Mouse (Mus musculus) lung, postnatal 0 days (tissue): ENCODE measurements around the gene Mrpl16. TPM values are rescaled to one million over a fixed set of nuclear protein-coding genes. Genes with fewer than 3 reads are reported as not detected.

Experiments used
- ATAC-seq: fragments of 200-750 bp; cut with Nextera tagmentation; 2 replicates; pipeline ENCODE4 v1.8.0; 2017; ENCODE audit warnings: moderate library complexity
- DNase-seq: peaks from one replicate; pipeline ENCODE4 v3.0.0-alpha.2; 2016; ENCODE audit warnings: low spot score
- H3K27ac ChIP-seq: fragments of 300-500 bp; sonication (generic); 2 replicates; pipeline ENCODE4 v1.5.1; 2014; ENCODE audit warnings: antibody characterized with exemption, mild to moderate bottlenecking, low read length, mixed read lengths
- H3K27me3 ChIP-seq: fragments of 300-500 bp; sonication (generic); replicated peaks from 2 replicates; pipeline ENCODE4 v1.6.1; 2014; ENCODE audit warnings: low read length, mixed read lengths; ENCODE audit not compliant: insufficient read depth
- H3K36me3 ChIP-seq: fragments of 300-500 bp; sonication (generic); 2 replicates; pipeline ENCODE4 v1.6.1; 2014; ENCODE audit warnings: low read length, mixed read lengths; ENCODE audit not compliant: insufficient read depth
- H3K4me1 ChIP-seq: fragments of 300-500 bp; sonication (generic); 2 replicates; pipeline ENCODE4 v1.6.1; 2014; ENCODE audit warnings: antibody characterized with exemption, low read depth, low read length, mixed read lengths; ENCODE audit not compliant: insufficient read depth
- H3K4me2 ChIP-seq: fragments of 300-500 bp; sonication (generic); replicated peaks from 2 replicates; pipeline ENCODE4 v1.6.1; 2014; ENCODE audit warnings: low read depth, mild to moderate bottlenecking, low read length, moderate library complexity, mixed read lengths
- H3K4me3 ChIP-seq: fragments of 300-500 bp; sonication (generic); 2 replicates; pipeline ENCODE4 v1.5.1; 2014; ENCODE audit warnings: low read depth, low read length
- H3K9ac ChIP-seq: fragments of 300-500 bp; sonication (generic); replicated peaks from 2 replicates; pipeline ENCODE4 v1.6.1; 2014; ENCODE audit warnings: low read depth, mild to moderate bottlenecking
- H3K9me3 ChIP-seq: fragments of 300-500 bp; sonication (generic); 2 replicates; pipeline ENCODE4 v1.6.1; 2016; ENCODE audit warnings: low read length, mixed read lengths
- CTCF ChIP-seq: IDR thresholded peaks from 2 replicates; pipeline ENCODE4 v1.5.1; 2016; ENCODE audit warnings: antibody characterized with exemption, mild to moderate bottlenecking
- EP300 ChIP-seq: IDR thresholded peaks from 2 replicates; pipeline ENCODE4 v1.6.1; 2016; ENCODE audit warnings: antibody characterized with exemption, mild to moderate bottlenecking, control low read depth
- WGBS: fragments of 180-500 bp; shearing (Covaris S2); extraction: QIAGEN DNeasy Blood & Tissue Kit; methylation state at CpG from one replicate; pipeline ENCODE4 v1.1.7; 2014; 5-methylcytosine and 5-hydroxymethylcytosine counted together
- polyA plus RNA-seq: library from polyadenylated mRNA; unstranded; fragments of >200 nt; fragmentation: Nextera tagmentation; extraction: Ambion mirVana; gene quantifications from 2 replicates; pipeline ENCODE4 v1.2.1, GENCODE M21; 2015

The Mrpl16 gene
- 26.9 and 27.8 TPM in 2 replicates for polyA plus RNA-seq

- no peaks in the 10 kb centered on the region for H3K9me3 ChIP-seq
- peak within 1 kb of the TSS; percentile 59 for H3K4me3 ChIP-seq
- TF ChIP-seq EP300, result no peak
- TF ChIP-seq CTCF, result no peak
- no peaks in the 10 kb centered on the region for H3K27me3 ChIP-seq
- under 1% methylated on average over 30 of the region's 30 CpGs for WGBS
- H3K27ac ChIP-seq, result peak within 1 kb of the TSS; percentile 71
- H3K9ac ChIP-seq, result peak within 1 kb of the TSS; percentile 70
- H3K4me2 ChIP-seq, result peak within 1 kb of the TSS; percentile 76
- no peaks in the 10 kb centered on the region for H3K4me1 ChIP-seq
- DNase-seq (peak; percentile 92), ATAC-seq (peak; percentile 94)
- peaks cover 12% of the 10 kb centered on the region; the same call in 1 of the 2 replicates for H3K36me3 ChIP-seq
Measured at GRCm38 (mm10) chr19:11770205-11770892, at the start of gene Mrpl16. Gene Mrpl16, plus strand, starts transcription at chr19:11770391.

DNA sequence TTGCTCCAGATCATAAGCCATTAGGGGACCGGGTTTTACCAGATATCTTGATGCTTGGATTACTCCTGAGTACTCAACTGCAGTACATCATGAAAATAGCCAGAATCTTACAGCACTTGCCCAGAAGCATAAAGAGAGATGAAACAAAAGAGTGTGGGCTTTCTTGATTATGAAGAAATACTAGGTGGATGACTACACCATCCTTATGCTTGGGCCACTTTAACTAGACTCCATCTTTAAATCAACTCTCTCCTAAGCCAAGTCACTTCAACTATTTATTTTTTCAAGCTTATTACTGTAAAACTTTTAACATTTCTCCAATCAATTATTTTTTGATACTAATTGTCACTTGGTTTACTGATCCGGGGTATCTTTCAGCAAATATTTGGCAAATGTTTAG, 46.3 kb upstream of the Mrpl16 start:
- Histone ChIP-seq H3K4me2 (no peak overlapping the region), H3K27ac (no peak overlapping the region), H3K4me3 (no peak overlapping the region), H3K27me3 (no peaks in the 10 kb centered on the region), H3K9me3 (no peaks in the 10 kb centered on the region), H3K4me1 (no peaks in the 10 kb centered on the region), H3K36me3 (no peaks in the 10 kb centered on the region), H3K9ac (no peak overlapping the region)
- ATAC-seq, result peak; percentile 72
- TF ChIP-seq EP300 (no peak), CTCF (no peak)
- WGBS, result 44% methylated on average over 2 of the region's 2 CpGs
- no peak for DNase-seq

GRCm38 (mm10) chr19:11724275-11724674, 45.9 kb upstream of the Mrpl16 start:
- ATAC-seq, result peak; percentile 91
- H3K4me3 ChIP-seq, result no peak overlapping the region
- H3K9me3 ChIP-seq, result no peaks in the 10 kb centered on the region
- WGBS, result 25% methylated on average over 6 of the region's 6 CpGs
- H3K27ac ChIP-seq, result no peak overlapping the region
- H3K4me1 ChIP-seq, result no peaks in the 10 kb centered on the region
- H3K27me3 ChIP-seq, result no peaks in the 10 kb centered on the region
- DNase-seq, result peak; percentile 81
- no peak overlapping the region for H3K4me2 ChIP-seq
- no peak overlapping the region for H3K9ac ChIP-seq
- no peaks in the 10 kb centered on the region for H3K36me3 ChIP-seq
- 0 out of 2 replicates have a peak, but pooled peaks have one; percentile 38 for TF ChIP-seq EP300
- no peak for TF ChIP-seq CTCF

DNA sequence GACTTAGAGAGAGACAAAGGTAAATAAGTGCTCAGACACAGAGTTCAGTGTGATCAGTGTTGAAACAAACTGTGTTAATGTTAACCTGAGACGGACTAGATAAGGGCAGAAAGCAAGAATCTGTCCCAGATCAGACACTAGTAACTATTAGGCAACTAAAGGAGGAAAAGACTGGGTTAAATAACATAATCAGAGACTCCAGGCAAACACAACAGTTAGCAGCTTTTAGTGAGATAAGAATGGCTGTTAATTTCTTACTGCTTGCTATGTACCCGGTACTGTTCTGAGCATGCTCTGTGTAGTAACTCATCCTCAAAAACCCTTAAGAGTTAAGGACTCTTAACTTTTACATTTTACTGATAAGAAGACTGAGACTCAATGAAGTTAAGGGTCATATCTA, 44.3 kb upstream of the Mrpl16 start:
- DNase-seq (peak; percentile 10), ATAC-seq (no peak)
- 38% methylated on average over 2 of the region's 2 CpGs for WGBS
- H3K27me3 ChIP-seq, result no peaks in the 10 kb centered on the region
- H3K36me3 ChIP-seq, result no peaks in the 10 kb centered on the region
- H3K4me3 ChIP-seq, result no peak overlapping the region
- no peak overlapping the region for H3K9ac ChIP-seq
- TF ChIP-seq CTCF (no peak), EP300 (no peak)
- no peak overlapping the region for H3K4me2 ChIP-seq
- no peaks in the 10 kb centered on the region for H3K9me3 ChIP-seq
- no peak overlapping the region for H3K27ac ChIP-seq
- no peaks in the 10 kb centered on the region for H3K4me1 ChIP-seq

GRCm38 (mm10) chr19:11727304-11727703, 42.9 kb upstream of the Mrpl16 start:
- ATAC-seq (no peak), DNase-seq (no peak)
- H3K9me3 ChIP-seq, result no peaks in the 10 kb centered on the region
- H3K9ac ChIP-seq, result no peak overlapping the region
- no peak overlapping the region for H3K4me2 ChIP-seq
- no peak overlapping the region for H3K4me3 ChIP-seq
- 84% methylated on average over 5 of the region's 5 CpGs for WGBS
- H3K4me1 ChIP-seq, result no peaks in the 10 kb centered on the region
- H3K27ac ChIP-seq, result no peak overlapping the region
- H3K27me3 ChIP-seq, result no peaks in the 10 kb centered on the region
- TF ChIP-seq EP300 (no peak), CTCF (no peak)
- no peaks in the 10 kb centered on the region for H3K36me3 ChIP-seq

- no peaks in the 10 kb centered on the region for H3K36me3 ChIP-seq
- no peak for TF ChIP-seq EP300
- no peak for TF ChIP-seq CTCF
- no peaks in the 10 kb centered on the region for H3K9me3 ChIP-seq
- no peaks in the 10 kb centered on the region for H3K4me1 ChIP-seq
- ATAC-seq (no peak), DNase-seq (no peak)
- no peak overlapping the region for H3K9ac ChIP-seq
- H3K4me2 ChIP-seq, result no peak overlapping the region
- no peak overlapping the region for H3K4me3 ChIP-seq
- 74% methylated on average over 1 of the region's 1 CpGs for WGBS
- H3K27ac ChIP-seq, result no peak overlapping the region
- no peaks in the 10 kb centered on the region for H3K27me3 ChIP-seq
Measured at GRCm38 (mm10) chr19:11730278-11730677, 39.9 kb upstream of the Mrpl16 start.
